Mouse (Mus musculus): Measurements from ENCODE around the gene Mbip. TPM values are rescaled to one million over a fixed set of nuclear protein-coding genes. Genes with fewer than 3 reads are reported as not detected.

Gene Mbip
- polyA plus RNA-seq (2012): 7.3 and 13.3 TPM in 2 replicates

DNA sequence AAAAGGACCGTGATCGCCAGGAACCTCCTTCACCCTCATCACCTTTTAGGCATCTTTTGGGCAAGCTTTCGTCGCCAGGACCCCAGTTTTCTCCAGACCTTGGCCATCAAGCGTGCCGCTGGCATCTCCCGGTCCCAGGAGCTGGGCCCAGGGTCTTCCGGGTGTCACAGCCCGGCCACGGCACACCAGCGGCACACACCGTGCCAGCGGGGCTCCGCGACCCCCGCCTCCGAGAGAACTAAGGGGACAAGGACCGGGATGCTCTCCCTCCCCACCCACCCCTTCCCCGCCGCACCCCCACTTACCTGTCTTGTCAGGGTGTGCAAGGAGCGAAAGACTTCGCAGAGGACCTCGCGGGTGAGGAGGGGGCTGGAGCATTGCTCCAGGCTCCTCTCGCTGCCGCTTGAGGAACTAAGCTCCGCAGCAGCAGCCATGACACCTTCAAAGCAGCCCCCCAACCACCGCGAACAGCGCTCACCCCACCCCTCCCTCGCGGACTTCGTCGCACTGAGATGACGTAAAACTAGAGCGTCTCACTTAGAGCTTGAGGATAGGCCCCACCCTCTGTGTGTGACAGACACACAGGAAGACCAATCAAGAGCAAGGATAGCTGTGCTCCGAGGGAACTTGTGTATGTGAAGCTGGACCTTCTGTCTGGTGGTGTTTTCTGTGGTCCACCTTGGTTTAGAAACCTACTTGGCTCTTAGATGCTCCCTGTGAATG lies at the start of gene Mbip:
Mbip (minus strand) TSS at position 528 of the 723 bp plus-strand sequence.
- TF ChIP-seq GATA1 (IDR thresholded peaks at IDR 0.05; ENCODE audit: low read length): no peak

DNA sequence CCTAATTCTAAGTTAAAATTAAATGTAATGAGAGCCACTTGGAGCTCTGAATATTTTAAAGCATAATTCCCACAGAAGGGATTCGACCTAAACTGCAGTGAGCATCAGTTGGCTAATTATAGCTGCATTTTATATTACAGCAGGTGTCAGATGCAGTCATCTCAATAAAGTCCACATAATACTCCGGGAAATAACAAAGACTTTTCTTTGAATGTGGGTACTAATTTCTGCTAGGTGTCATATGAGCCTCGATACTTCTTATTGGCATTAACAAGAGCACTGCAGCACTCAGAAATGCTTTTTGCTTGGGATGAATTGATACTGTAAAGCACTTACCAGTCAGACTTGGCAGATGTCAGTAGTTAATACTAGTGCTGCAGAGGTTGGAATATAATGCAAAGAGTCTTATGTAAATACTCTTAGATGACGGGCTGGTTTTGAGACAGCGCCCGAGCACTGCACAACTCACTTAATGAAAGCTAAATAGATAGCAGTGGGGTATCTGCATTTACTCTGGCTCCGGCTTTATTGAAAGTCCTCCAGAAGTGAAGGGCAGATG lies 42.0 kb upstream of the Mbip start:
- TF ChIP-seq GATA1 (IDR thresholded peaks at IDR 0.05; ENCODE audit: low read length): no peak

DNA sequence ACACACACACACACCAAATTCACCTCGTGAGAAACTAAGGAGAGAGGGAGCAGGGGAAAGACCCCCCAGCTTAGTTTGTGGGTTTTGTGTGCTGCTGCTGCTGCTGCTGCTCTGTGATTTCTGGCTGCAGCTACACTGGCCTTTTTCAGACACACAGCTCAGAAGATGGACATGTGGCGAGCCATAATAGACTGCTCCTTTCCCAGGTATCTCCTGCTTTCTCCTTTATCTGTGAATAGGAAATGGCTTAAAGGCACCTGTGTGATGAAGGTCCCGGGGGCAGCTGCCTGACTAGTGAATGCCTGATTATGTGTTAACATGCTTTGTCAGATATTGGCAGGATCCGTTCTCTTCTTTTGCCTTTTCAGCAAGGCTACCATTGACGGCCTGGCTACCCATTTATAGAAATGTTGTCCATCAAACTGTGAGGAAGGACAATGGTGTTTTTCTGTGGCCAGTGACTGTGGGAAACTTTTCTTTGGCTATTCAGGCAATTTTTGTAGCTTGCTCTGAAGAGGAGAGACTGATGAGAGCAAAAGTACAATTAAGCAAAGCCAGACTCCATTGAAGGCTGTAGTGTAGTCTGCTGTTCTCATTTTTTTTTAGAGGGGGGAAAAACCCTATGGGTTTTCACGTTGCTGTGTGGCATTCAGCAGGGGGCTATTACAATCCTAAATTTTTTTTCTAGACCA lies 41.4 kb upstream of the Mbip start:
- TF ChIP-seq GATA1 (IDR thresholded peaks at IDR 0.05; ENCODE audit: low read length): no peak

DNA sequence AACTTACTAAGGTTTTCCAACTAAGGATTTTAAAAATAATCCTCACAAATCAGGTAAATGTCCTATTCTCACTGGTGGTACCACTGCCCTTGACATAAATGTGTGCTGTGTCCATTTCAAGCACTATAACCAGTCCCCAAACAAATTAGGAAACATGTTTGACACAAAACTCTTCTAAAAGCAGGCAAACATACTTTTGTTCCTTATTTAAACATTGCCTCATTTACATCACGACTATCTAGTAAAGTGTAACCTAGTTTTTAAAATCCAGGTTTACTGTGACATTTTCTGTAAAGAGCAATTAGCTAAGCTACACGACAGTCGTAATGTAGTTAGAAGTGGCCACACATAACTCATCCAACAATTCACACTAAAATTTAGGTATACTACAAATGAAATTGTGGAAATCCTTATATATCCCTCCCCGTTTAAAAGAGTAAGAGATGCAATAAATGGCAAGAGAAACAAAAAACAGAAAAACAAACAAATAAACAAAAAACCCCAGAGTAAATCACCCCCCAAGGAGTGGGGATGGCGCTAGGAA lies 851 bp downstream of the Mbip start:
- TF ChIP-seq GATA1 (IDR thresholded peaks at IDR 0.05; ENCODE audit: low read length): no peak

DNA sequence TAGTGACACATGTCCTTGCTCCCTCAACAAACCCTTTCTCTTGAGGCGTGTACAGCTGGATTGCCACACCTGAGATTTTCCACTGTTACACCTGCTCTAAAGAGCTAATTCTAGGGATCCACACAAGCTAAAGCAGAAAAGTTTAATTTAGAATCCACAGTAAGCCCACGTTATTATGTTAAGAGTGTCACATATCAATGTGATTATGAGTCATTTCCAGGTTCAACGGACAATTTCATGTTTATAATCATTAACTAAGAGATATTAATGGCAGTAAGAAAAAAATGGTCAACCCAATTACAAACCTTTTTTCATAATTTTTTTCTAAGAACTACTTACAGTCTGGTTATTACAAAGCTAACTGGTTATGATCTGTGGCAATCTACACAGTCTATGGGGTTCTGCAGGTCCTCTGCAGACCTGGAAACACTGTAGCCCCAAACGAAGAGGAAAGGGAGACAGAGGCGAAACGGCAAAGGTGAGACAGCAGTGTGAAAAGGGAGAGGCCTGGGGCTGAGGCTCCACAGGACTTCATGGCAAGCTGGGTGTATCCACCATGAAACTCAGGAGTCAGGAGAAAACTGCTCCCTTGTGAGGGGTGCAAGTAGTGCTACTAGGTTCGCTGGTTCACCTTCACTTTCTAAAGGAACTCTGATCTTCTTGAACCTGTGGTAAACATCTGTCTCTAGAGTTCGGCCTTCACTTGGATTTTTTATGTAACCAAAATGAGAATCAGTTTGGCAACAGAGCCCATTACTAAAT lies 6.2 kb downstream of the Mbip start:
- TF ChIP-seq GATA1 (IDR thresholded peaks at IDR 0.05; ENCODE audit: low read length): no peak

DNA sequence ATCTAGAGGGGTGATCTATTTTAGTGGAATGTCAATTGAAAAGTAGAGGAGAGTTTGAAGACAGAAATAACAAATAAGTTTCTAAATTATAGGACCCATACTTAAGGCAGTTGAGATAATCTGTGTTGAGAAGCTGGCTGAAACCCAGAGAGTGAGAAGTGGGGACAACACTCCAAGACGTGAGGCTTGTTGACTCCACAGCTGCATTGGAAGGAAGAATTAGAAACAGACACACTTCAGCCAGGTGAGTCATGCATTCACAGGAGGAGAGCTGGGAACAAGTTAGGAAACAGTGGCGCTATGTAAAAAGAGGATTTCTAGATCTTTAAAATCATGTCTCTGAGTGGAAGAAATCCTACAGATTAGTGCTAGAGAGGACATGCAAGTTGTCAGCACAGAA lies 12.2 kb downstream of the Mbip start:
- no peak for TF ChIP-seq GATA1 (IDR thresholded peaks at IDR 0.05; ENCODE audit: low read length)

DNA sequence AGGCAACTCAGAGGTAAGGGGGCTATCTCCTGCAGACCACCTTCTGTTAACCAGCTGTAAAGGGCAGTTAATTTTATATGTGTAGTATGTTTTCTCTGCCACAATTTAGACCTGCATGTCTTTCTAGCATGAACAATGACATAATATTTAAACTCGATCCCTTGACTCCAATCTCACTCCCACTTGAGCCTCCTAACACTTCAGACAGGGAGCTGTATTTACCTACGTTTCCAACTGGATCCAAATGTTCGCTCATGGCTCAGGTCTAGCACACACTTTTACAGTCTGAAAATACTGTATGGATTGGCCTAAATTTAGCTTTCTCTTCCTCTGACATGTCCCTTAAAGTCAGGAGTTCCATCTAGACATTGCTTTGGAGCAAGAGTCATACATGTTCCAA lies 13.2 kb downstream of the Mbip start:
- no peak for TF ChIP-seq GATA1 (IDR thresholded peaks at IDR 0.05; ENCODE audit: low read length)

DNA sequence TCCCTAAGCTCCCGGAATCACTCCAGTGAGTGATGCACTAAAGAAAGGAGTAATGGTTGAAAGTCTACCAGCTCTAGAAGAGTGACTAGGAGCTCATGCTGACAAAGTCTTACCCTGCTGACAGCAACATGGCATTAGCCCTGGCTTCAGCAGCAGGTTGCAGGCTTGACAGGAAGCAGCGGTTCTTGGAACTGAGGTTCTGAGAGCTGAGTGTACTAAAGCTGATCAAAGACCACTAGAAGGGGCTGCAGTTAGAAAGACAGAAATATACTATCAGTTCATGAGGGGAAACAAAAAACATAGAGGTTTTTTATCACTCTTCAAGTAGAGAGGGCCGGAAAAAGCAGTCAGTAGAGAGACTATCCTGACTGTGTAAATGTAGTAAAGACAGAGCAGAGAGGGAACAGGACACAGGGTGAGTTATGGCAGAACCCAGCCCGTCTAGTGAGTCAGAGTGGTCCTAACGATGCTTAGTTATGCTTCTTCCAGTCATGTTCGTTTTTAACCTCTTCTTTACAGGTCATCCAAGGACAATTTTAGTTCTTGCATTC lies 18.2 kb downstream of the Mbip start:
- TF ChIP-seq GATA1 (IDR thresholded peaks at IDR 0.05; ENCODE audit: low read length): no peak

DNA sequence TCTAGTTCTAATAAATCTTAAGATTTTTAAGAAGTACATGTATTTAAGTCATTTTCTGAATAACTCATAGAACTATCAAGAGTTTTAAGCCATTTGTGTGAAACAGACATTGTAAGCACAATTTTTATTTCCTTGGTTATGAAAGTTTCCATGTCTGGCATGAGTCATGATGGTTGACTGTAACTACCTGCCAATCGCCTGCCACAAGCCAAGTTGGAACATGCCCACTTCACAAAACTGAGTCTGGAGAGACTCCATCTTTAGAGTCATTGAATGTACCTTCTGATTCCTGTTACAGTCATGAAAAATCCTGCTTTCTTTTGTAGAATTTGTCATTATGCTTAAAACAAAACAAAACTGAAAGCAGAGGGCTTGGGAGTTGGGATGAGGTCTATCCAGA lies 19.8 kb downstream of the Mbip start:
- no peak for TF ChIP-seq GATA1 (IDR thresholded peaks at IDR 0.05; ENCODE audit: low read length)

DNA sequence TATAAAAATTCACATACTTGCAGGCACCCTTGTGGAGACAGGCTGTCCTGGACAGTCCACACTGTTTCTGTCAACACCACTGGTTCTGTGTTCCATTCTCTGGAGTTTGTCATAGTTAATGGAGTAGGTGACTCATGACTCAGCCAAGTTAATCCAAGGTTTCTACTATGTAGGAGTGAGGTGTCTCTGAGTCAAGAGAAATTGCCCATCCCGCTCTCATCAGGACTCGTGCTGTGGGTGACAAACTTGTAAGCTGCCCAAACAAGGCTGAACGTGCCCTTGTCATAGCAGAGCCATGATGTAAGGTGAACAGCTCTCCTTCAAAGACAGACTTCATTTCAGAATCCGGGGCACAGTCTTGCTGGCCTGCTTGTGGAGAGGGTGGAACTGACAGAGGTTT lies 26.8 kb downstream of the Mbip start:
- TF ChIP-seq GATA1 (IDR thresholded peaks at IDR 0.05; ENCODE audit: low read length): no peak

DNA sequence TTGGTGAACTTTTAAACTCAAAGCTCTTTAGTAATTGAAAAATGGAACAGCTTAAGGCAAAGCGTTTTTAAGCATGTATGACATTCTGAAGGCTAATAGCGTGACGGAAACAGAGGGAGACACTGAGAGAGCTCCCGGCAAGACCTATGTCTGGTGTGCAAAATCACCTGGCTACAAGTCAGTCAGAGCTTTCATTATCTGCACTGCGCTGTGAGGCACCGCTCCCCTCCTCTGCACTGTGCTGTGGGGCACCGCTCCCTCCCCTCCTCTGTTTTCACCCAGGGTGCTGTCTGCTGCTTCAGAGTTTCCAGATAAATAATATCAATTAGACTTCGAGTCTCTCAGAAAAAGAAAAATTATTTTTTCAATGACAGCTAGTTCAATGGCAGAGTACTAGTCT lies 27.6 kb downstream of the Mbip start:
- no peak for TF ChIP-seq GATA1 (IDR thresholded peaks at IDR 0.05; ENCODE audit: low read length)

DNA sequence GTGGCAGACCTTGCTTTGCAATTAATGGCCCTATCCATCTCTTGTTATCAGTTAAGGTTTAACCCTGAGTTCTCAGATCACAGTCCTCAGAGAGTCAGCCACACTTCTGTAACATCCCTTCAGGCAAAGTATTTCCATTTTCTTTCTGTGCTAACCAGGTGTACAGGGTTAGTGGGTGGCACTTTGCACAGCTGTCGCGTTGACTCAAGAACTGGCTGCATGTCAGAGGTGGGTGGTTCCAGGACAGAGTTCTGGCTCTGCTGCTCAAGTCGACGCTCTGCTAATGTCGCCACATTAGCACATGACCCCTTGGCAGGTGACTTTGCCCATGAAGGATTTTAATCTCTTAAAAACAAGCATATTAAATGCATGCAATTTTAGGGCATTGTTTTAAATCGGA lies 39.9 kb downstream of the Mbip start:
- TF ChIP-seq GATA1 (IDR thresholded peaks at IDR 0.05; ENCODE audit: low read length): no peak

DNA sequence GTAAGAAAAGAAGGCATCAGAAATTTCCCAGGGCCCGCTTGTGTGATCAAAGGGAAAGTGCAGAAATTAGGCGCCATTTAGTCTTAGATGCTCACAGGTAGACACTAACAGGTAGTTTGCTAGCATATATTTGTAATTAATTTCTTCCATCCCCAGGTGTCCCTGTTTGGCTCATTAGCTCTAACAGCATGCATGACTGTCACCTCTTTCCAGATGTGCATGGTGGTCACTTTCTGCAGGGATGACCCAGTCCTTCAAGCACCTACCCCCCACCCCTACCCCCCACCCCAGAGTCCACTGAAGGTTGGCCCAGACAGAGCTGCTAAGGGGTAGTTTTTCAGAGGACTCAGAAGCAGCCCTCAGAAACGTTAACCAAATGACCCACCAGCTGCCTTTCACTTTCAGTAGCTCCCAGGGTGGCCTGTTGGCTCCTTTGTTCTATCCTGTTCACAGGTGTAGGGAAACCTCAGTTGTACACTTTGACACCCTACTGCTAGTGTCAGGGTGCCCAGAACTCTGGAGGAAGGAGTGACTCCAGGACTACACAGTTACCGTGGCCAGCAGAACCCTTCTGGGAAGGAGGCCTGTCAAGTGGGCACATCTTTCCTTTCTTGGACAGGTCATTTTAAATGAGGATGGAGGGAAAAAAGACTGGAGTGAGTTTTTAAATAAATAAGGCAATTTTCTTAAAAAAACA lies 43.2 kb downstream of the Mbip start:
- TF ChIP-seq GATA1 (IDR thresholded peaks at IDR 0.05; ENCODE audit: low read length): no peak

DNA sequence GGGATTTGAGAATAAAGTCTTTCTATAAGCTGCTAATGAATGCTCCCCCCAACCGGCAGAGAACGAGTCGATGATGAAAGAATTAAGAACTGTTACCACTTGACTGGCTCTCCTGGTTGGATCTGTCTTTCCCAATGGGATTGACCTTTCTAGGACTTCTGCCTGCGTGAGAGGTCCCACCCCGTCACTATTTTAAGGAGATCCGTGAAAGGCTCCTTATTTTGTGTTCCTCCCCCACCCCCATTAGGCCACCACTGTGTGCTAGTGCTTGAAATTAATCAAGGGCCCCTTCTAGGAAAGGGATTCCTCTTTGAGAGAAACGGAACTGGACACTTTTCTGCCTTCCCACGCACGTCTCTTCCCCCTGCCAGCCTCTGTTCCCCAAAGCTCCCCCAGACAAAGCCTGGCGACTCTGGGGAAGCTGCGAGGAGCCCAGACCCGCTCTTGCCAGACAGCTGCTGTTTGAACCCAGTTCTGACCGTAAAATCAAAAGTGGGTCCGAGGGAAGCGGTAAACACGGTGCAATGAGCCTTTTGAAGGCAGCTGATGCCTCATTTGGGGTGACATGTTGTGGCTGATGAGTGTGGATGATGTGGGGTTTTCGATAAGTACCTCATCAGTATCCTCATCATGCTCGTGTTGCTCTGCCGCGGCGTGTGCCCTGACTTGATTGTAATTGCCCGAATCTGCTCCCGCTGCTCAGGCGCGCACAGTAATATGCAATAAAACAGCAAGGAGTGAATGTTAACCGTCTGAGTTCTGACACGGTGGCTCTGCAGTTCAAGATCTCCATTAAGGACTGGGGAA lies 44.0 kb downstream of the Mbip start:
- TF ChIP-seq GATA1 (IDR thresholded peaks at IDR 0.05; ENCODE audit: low read length): no peak

Data from G1E-ER4 (cell line).